Mouse (Mus musculus): Measurements from ENCODE around the gene Npepps. TPM values are rescaled to one million over a fixed set of nuclear protein-coding genes. Genes with fewer than 3 reads are reported as not detected.

Gene Npepps
- total and polyA plus RNA-seq, 3 experiments: 23.5 to 87.9 (median 53.6) TPM

DNA sequence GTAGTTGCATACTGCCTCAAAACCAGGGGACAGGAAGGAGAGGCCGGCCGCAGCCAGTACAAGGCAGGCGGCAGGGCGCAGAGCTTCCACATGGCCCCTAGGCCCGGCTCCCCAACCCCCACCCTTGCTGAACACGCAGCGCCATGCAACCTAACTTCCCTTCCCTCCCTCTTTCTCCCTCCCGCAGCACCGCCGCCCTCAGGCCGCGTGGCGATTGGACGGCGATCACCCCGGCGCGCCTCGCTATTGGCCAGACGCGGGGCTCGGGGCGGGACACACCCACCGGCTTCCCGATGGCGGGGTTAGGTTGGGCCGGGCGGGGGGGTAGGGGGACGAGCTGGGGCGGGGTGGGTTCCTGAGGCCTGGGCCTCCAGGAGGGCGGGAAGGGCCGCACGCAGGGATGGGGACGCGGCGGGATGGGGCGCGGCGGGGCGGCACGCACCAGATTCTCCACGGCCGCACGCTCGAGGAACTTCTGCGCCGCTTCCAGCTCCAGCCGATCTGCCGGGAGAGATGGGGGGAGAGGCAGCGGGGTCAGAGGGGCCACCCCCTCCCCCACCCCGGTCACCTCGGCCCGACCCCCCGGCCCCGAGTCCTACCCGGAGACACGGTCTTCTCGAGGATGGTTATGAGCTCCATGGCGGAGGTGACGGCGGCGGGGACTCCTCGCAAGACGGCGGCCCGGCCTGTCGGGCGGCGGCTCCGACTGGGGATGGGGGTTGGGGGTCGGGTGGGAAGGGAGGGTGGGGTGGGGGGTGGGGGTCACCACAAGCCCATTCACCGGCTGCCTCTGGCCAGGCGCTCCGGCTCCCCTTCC is 93.3 kb downstream of the Npepps start:
- peak overlapping the region; percentile 82 for H3K4me3 ChIP-seq (ENCODE audit: low read depth, low read length)
- DNase-seq (ENCODE audit: low spot score) (peak; percentile 98), ATAC-seq (ENCODE audit: extremely low read depth, insufficient number of reproducible peaks, low FRiP score, poor library complexity, severe bottlenecking) (peak; percentile 66)
- peaks cover 68% of the 10 kb centered on the region for H3K4me1 ChIP-seq (ENCODE audit: insufficient read depth, low read depth, low read length)
- H3K27me3 ChIP-seq (ENCODE audit: insufficient read depth, low read length): no peaks in the 10 kb centered on the region
- no peak for TF ChIP-seq TAL1 (conservative IDR thresholded peaks at IDR 0.05; ENCODE audit: low read depth, low read length)
- no peak for TF ChIP-seq GATA1 (IDR thresholded peaks at IDR 0.05; ENCODE audit: borderline replicate concordance, low read length)
- no peak for TF ChIP-seq CTCF (IDR thresholded peaks at IDR 0.05; ENCODE audit: low read depth, low read length)
- TF ChIP-seq POLR2AphosphoS5 (IDR thresholded peaks at IDR 0.05; ENCODE audit: insufficient replicate concordance, low read depth, low read length): no peak
- no peak for TF ChIP-seq GATA2 (IDR thresholded peaks at IDR 0.05; ENCODE audit: borderline replicate concordance, low read depth, low read length)
- H3K9me3 ChIP-seq (replicated peaks): no peaks in the 10 kb centered on the region
- peaks cover 64% of the 10 kb centered on the region for H3K36me3 ChIP-seq (replicated peaks)

DNA sequence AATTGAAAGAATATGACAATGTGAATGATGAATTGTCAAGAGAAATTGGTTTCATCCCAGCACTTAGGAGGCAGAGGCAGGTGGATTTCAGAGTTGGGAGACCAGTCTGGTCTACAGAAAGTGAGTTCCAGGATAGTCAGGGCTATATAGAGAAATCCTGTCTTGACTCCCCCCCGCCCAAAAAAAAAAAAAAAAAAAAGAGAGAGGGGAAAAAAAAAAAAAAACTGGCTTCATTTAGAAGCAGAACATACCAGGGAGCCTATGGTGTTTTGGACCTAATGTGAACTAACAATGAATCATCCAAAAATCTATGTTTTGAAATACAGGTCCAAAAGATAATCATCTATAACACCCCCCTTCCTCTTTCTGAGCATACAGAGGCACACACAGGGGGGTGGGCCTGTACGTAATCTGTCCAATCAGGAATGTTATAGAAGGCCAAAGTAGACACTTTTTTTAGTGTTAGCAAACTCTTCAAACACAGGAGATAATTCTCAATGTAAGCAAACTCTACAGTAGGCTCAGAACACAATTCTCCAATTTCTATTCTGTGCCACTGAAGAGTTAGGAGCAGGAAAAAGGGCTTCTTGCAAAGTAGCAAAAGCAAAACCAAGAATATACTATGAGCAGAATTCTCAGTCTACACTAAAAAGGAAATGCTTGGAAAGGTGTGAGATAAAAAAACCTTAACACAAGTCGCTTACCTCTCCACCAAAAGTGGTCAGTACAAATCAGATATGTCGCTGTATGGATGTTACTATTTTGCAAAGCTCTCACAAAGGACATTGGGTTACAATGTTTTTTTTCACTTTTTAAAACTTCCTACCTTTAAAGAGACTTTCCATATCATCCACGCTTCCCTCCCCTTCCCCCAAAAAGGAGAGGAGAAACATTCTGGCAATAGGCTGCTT is 94.5 kb downstream of the Npepps start:
- Histone ChIP-seq H3K4me3 (ENCODE audit: low read depth, low read length) (peak overlapping the region; percentile 82), H3K9me3 (replicated peaks) (no peaks in the 10 kb centered on the region), H3K36me3 (replicated peaks) (peaks cover 64% of the 10 kb centered on the region), H3K27me3 (ENCODE audit: insufficient read depth, low read length) (no peaks in the 10 kb centered on the region), H3K4me1 (ENCODE audit: insufficient read depth, low read depth, low read length) (peaks cover 71% of the 10 kb centered on the region)
- ATAC-seq (ENCODE audit: extremely low read depth, insufficient number of reproducible peaks, low FRiP score, poor library complexity, severe bottlenecking) (no peak), DNase-seq (ENCODE audit: low spot score) (peak; percentile 11)
- TF ChIP-seq GATA2 (IDR thresholded peaks at IDR 0.05; ENCODE audit: borderline replicate concordance, low read depth, low read length) (no peak), CTCF (IDR thresholded peaks at IDR 0.05; ENCODE audit: low read depth, low read length) (no peak), GATA1 (IDR thresholded peaks at IDR 0.05; ENCODE audit: borderline replicate concordance, low read length) (no peak), POLR2AphosphoS5 (IDR thresholded peaks at IDR 0.05; ENCODE audit: insufficient replicate concordance, low read depth, low read length) (no peak), TAL1 (conservative IDR thresholded peaks at IDR 0.05; ENCODE audit: low read depth, low read length) (no peak)

DNA sequence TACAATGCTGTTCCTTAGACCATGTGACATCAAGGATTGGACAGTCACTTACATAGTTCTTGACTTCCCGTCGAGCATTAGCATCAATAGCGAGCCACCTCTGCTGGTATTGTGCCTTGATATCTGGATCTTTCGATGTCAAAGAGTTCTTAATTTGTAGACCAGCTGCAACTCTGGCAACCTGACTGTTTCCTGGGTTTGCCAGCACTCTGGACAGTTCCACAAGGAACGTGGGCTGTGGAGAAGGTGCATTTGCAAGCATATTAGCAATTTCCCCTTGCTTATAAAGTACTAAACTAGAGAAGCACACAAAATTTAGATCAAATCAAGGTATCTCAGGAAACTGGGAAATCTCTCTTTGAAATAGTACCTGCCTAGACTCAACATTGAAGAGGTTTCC is 95.6 kb downstream of the Npepps start:
- Histone ChIP-seq H3K27me3 (ENCODE audit: insufficient read depth, low read length) (no peaks in the 10 kb centered on the region), H3K36me3 (replicated peaks) (peaks cover 66% of the 10 kb centered on the region), H3K4me1 (ENCODE audit: insufficient read depth, low read depth, low read length) (peaks cover 73% of the 10 kb centered on the region), H3K9me3 (replicated peaks) (no peaks in the 10 kb centered on the region), H3K4me3 (ENCODE audit: low read depth, low read length) (peak overlapping the region; percentile 33; the same call in 1 of the 2 replicates)
- TF ChIP-seq GATA2 (IDR thresholded peaks at IDR 0.05; ENCODE audit: borderline replicate concordance, low read depth, low read length) (no peak), TAL1 (conservative IDR thresholded peaks at IDR 0.05; ENCODE audit: low read depth, low read length) (no peak), CTCF (IDR thresholded peaks at IDR 0.05; ENCODE audit: low read depth, low read length) (no peak), GATA1 (IDR thresholded peaks at IDR 0.05; ENCODE audit: borderline replicate concordance, low read length) (no peak), POLR2AphosphoS5 (IDR thresholded peaks at IDR 0.05; ENCODE audit: insufficient replicate concordance, low read depth, low read length) (no peak)
- ATAC-seq (ENCODE audit: extremely low read depth, insufficient number of reproducible peaks, low FRiP score, poor library complexity, severe bottlenecking) (no peak), DNase-seq (ENCODE audit: low spot score) (no peak)

DNA sequence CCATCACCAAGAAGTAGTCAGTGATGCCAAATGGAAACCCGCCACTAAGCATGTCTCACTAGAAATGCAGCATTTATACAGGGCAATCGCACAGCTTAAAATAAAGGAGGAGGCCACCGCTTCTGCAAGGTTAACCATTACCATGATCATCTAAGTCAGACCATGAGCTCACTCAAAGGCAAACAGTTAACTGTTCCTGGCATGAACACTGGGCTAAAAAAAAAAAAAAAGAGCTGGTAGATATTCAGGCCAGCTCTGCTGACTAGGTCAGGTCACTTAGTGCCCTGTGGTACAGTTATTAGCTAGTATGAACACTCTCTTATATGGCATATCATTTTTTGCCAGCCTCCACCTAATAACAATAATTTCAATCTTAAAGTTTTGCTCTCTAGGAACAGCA is 98.0 kb downstream of the Npepps start:
- peaks cover 80% of the 10 kb centered on the region for H3K4me1 ChIP-seq (ENCODE audit: insufficient read depth, low read depth, low read length)
- peaks cover 86% of the 10 kb centered on the region for H3K36me3 ChIP-seq (replicated peaks)
- H3K27me3 ChIP-seq (ENCODE audit: insufficient read depth, low read length): no peaks in the 10 kb centered on the region
- ATAC-seq (ENCODE audit: extremely low read depth, insufficient number of reproducible peaks, low FRiP score, poor library complexity, severe bottlenecking) (no peak), DNase-seq (ENCODE audit: low spot score) (no peak)
- no peaks in the 10 kb centered on the region for H3K9me3 ChIP-seq (replicated peaks)
- TF ChIP-seq POLR2AphosphoS5 (IDR thresholded peaks at IDR 0.05; ENCODE audit: insufficient replicate concordance, low read depth, low read length) (no peak), GATA1 (IDR thresholded peaks at IDR 0.05; ENCODE audit: borderline replicate concordance, low read length) (no peak), GATA2 (IDR thresholded peaks at IDR 0.05; ENCODE audit: borderline replicate concordance, low read depth, low read length) (no peak), CTCF (IDR thresholded peaks at IDR 0.05; ENCODE audit: low read depth, low read length) (no peak)
- no peak overlapping the region for H3K4me3 ChIP-seq (ENCODE audit: low read depth, low read length)

DNA sequence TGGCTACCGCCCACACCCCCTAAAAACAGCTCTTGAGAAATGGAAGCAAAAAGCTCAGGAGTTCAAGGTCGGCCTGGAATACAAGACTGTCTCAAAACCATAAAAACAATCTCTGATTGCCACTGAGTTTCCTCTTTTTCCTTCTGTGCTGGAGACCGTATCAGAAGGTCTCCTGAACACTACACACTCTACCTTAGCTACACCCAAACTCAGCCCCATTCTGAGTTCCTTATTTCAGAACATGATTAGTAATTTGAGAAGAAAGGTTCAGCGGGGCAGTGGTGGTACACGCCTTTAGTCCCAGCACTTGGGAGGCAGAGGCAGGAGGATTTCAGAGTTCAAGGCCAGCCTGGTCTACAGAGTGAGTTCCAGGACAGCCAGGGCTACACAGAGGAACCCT is 99.4 kb downstream of the Npepps start:
- H3K4me1 ChIP-seq (ENCODE audit: insufficient read depth, low read depth, low read length): peaks cover 85% of the 10 kb centered on the region
- H3K36me3 ChIP-seq (replicated peaks): peaks cover 93% of the 10 kb centered on the region
- TF ChIP-seq TAL1 (conservative IDR thresholded peaks at IDR 0.05; ENCODE audit: low read depth, low read length) (no peak), CTCF (IDR thresholded peaks at IDR 0.05; ENCODE audit: low read depth, low read length) (no peak), GATA2 (IDR thresholded peaks at IDR 0.05; ENCODE audit: borderline replicate concordance, low read depth, low read length) (no peak), GATA1 (IDR thresholded peaks at IDR 0.05; ENCODE audit: borderline replicate concordance, low read length) (no peak), POLR2AphosphoS5 (IDR thresholded peaks at IDR 0.05; ENCODE audit: insufficient replicate concordance, low read depth, low read length) (no peak)
- DNase-seq (ENCODE audit: low spot score) (no peak), ATAC-seq (ENCODE audit: extremely low read depth, insufficient number of reproducible peaks, low FRiP score, poor library complexity, severe bottlenecking) (no peak)
- no peak overlapping the region for H3K4me3 ChIP-seq (ENCODE audit: low read depth, low read length)
- H3K27me3 ChIP-seq (ENCODE audit: insufficient read depth, low read length): no peaks in the 10 kb centered on the region
- no peaks in the 10 kb centered on the region for H3K9me3 ChIP-seq (replicated peaks)

DNA sequence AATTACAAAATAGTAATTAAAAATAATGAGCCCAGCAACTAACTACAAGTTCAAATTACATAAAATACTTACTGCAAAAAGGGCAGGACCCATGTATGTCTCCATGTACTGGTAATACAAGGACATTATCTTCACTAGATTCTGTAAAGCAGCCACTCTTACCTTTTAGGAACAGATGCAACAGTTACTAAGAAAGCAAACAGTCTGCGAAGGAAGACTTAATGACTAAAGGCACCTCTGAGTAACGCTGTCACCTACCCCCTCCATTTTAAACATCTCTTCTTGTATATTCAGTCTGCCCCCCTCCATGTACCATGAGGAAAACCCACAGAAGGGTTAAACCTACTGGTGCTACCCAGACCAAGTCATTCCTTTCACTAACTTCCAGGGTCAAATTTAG is 102.2 kb downstream of the Npepps start:
- H3K27me3 ChIP-seq (ENCODE audit: insufficient read depth, low read length): no peaks in the 10 kb centered on the region
- H3K9me3 ChIP-seq (replicated peaks): no peaks in the 10 kb centered on the region
- H3K4me3 ChIP-seq (ENCODE audit: low read depth, low read length): no peak overlapping the region
- peaks cover 74% of the 10 kb centered on the region for H3K4me1 ChIP-seq (ENCODE audit: insufficient read depth, low read depth, low read length)
- ATAC-seq (ENCODE audit: extremely low read depth, insufficient number of reproducible peaks, low FRiP score, poor library complexity, severe bottlenecking) (peak; percentile 54), DNase-seq (ENCODE audit: low spot score) (no peak)
- TF ChIP-seq CTCF (IDR thresholded peaks at IDR 0.05; ENCODE audit: low read depth, low read length) (no peak), TAL1 (conservative IDR thresholded peaks at IDR 0.05; ENCODE audit: low read depth, low read length) (peak; percentile 73)
- peaks cover 97% of the 10 kb centered on the region for H3K36me3 ChIP-seq (replicated peaks)
